Mouse (Mus musculus): ENCODE results near the gene Serpina3m.
"Not testable (repeated sequence)": the region's sequence is repeated elsewhere in the genome, so short reads cannot be mapped to it uniquely, and the experiment has no call there.

Serpina3m gene
- long read RNA-seq, experiment 1: 0 reads
- long read RNA-seq, experiment 2: 0 reads

- intact Hi-C loops (cut with DNase I): not testable (repeated sequence)
Measured at GRCm38 (mm10) chr12:104338226-104338625, at the start of gene Serpina3m, which contains the start of gene Serpina3k. Gene Serpina3m (plus strand): TSS chr12:104338486. Gene Serpina3k (plus strand): TSS chr12:104338486.

DNA sequence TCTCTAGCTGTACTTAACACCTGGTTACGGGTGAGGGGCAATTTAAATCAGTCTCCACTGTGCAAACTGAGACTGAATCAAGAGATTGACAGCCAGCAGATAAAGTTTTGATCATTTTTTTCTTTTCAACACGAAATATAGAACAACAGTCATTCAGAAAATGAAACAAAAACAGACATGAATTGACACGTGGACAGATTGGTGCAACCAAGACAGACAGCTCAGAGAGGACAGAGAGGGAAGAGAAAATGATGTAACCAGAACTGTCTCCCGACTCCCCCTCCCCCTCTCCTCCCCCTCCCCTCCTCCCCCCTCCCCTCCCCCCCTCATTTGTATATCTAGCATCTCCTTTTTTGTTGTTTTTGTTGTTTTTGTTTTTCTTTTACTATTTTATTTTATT is 48.4 kb upstream of the Serpina3m start:
- intact Hi-C loops (cut with DNase I): no loop called here

- intact Hi-C loops (cut with DNase I): no loop called here
Measured at GRCm38 (mm10) chr12:104293963-104294362, 44.3 kb upstream of the Serpina3m start.

GRCm38 (mm10) chr12:104298049-104298448 is 40.2 kb upstream of the Serpina3m start:
- intact Hi-C loops (cut with DNase I): no loop called here

DNA sequence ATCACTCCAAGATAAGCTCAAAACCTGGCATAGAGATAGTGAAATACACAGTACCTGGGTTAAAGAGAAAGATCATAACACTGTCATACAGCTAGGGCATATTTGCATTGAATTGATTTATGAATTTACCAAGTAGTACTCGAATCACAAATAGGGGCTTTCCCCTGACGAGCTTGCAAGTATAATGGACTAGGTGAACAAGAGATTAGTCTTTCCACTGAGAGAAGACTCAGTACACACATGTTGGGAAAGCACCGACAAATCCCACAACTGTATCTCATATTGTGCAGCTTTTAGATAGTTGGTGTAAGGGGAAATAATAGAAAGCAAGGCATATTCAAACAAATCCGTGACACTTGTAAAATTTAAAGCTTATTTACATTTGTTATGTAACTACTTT is 32.3 kb upstream of the Serpina3m start:
- intact Hi-C loops (cut with DNase I): no loop called here

DNA sequence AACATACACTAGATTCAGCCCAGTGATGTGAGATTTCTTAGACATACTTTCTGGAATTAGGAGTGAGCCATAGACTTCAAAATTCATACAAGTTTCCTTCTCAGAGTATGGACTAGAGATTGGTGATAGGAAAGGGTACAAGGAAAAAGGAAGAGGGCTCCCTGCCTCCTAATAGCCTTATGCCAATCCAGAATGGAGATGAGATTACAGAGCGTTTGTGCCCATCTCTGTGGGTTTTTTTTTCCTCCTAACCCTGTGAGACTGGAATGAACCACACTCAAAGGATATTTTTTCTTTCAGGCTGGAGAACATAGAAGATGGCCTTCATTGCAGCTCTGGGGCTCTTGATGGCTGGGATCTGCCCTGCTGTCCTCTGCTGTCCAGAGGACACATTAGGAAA is 24.0 kb upstream of the Serpina3m start, which contains the start of gene Serpina3j:
Gene Serpina3j (plus strand): TSS at position 301 of the 400 bp plus-strand sequence.
- intact Hi-C loops (cut with DNase I): no loop called here

- intact Hi-C loops (cut with DNase I): no loop called here
Measured at GRCm38 (mm10) chr12:104322454-104322853, 15.8 kb upstream of the Serpina3m start.

DNA sequence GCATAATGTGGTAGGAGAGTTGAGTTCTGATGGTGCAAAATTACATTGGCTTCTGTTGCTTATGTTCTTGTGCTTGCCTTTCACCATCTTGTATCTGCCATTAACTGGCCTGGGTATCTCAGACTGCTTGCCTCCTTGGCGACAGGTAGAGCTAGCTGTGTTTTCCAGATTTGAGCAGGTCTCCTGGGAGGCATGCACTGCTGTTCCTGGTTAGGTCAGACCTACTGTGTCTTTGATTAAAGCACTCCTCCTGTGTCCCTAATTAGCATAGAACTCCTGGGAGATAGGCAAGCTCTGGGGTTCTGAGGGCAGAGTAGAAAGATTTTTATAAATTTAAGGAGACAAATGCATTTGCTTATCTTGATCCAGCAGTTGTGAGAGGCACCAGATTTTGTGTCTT is 6.6 kb upstream of the Serpina3m start:
- intact Hi-C loops (cut with DNase I): no loop called here

DNA sequence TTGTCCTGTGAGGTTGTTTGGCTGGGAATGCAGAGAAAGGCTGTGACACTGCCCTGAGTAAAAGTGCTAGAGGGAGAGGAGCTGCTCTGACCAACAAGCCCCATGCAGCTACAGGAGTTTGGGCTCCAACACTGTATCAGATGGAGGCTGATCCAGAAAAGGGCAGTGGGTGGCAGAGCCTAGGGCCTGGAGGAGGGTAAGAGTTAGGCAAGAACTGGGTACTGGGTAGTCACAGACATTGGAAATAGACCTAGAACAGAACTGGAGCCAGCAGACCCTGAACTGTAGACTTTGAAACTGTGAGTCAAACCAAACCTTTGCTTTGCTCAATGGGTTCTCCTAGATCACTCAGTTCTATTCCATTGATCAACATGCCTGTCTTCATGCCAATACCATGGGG is 1.4 kb upstream of the Serpina3m start:
- intact Hi-C loops (cut with DNase I): not testable (repeated sequence)

GRCm38 (mm10) chr12:104338705-104339104 is 419 bp downstream of the Serpina3m start:
- intact Hi-C loops (cut with DNase I): no loop called here

GRCm38 (mm10) chr12:104342489-104342888 is 4.2 kb downstream of the Serpina3m start:
- intact Hi-C loops (cut with DNase I): not testable (repeated sequence)

DNA sequence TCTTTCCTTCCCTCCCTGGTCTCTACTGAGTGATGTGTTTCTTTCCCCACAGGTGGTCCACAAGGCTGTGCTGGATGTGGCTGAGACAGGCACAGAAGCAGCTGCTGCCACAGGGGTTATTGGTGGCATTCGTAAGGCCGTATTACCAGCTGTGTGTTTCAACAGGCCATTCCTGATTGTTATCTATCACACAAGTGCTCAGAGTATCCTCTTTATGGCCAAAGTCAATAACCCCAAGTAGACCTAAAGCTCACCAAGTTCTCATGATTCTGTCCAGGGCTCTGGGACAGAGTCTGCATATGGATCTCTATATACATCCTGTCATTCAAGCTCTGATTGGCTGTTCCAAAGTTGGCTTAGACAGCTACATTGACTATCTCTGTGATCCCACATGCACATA is 6.9 kb downstream of the Serpina3m start:
- intact Hi-C loops (cut with DNase I): no loop called here

DNA sequence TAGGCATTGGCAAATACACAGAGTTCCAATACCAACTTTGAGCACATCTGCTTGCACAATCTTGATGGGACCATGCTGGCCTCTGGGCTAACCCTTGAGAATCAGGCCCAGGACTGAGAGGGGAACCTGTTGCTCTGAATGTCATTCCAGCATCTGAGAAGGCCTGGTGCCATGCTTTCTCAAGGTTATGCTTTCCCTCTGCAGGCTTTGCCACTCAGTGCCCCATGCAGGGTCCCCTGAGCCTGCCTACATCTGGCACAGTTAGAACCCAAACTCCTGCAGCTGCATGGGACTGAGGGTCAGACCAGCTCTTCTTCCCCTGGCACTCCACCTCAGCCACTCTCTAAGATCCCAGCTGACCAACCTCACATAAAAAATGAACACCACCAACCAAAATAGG is 7.4 kb downstream of the Serpina3m start:
- intact Hi-C loops (cut with DNase I): no loop called here

- intact Hi-C loops (cut with DNase I): no loop called here
Measured at GRCm38 (mm10) chr12:104347091-104347490, 8.8 kb downstream of the Serpina3m start.

DNA sequence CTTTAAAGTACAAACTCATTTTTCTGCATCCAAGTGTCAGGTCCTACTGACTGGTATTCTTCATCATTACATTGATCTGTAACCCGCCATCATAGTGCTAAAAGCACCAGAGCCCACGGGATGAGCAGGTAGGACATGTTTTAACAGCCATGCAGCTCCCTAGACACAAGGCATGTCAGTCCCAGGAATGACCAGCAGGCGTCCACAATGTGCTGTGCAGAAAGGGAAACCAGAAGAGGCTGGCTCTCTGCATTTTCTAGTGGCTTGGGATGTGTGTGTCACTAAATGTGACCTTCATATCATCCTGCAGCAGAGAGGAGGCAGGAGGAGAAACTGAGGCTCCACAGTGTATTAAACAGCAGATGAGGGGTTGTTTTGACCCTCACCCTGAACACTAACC is 13.5 kb downstream of the Serpina3m start:
- intact Hi-C loops (cut with DNase I): loop anchor here (5.0 kb wide), 1 partner anchor 65 kb away; no protein-coding TSS in a partner anchor

DNA sequence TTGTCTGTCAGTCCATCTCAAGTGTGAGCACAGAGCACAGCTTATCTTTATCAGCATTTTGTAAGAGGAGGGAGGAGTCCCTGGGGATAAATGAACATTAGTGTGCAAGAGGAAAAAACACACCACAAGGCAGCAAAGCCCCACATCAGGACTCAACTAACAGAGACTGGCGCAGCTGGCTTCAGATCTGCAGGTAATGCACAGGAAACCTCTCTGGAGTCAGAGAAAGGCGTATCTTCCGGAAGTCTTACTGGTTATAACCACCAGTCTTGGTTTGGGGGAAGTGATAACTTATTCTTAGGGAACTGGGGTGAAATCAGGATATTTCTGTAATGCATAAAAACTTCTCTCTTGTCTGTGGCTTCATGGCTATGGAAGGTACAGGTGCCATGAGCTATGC is 17.7 kb downstream of the Serpina3m start:
- intact Hi-C loops (cut with DNase I): no loop called here

DNA sequence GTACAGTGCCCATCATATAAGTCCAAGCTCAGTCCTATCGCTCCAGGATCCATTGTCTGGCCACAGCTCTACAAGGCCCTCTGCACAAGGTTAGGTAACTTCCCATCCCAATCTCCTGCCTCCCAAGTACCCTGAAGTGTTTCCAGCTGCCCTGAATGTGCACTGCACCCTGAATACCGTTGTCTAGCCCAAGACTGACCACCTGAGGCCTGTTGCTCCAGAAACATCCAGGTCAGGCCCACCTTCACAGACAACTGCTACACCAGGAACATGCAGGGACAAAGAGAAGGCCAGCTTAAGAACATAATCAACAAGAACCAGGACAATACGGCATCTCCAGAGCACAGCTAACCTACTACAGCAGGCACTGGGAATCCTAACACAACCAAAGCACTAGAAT is 31.7 kb downstream of the Serpina3m start:
- intact Hi-C loops (cut with DNase I): no loop called here

GRCm38 (mm10) chr12:104377179-104377578 is 38.9 kb downstream of the Serpina3m start:
- intact Hi-C loops (cut with DNase I): not testable (repeated sequence)

GRCm38 (mm10) chr12:104378351-104378750 is 40.1 kb downstream of the Serpina3m start:
- intact Hi-C loops (cut with DNase I): not testable (repeated sequence)

DNA sequence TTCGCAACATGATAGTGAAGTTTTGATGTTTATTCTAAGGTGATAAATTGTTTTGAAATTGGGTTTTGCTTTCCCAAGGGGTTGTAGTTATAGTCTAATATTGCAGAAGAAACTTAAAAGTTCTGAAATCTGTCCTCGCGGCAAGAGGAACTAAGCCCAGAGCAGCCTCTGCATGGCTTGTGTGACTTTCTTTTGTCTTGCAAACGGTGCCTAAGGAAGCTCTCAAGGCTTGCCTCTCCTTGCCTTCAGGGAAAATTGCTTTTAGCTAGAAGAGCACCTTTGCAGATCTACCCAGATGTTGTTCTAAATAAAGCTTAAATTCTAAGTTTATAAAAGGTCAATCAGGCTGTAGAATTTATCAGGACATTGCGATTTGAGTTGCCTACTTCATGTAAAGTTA is 40.5 kb downstream of the Serpina3m start:
- intact Hi-C loops (cut with DNase I): not testable (repeated sequence)

DNA sequence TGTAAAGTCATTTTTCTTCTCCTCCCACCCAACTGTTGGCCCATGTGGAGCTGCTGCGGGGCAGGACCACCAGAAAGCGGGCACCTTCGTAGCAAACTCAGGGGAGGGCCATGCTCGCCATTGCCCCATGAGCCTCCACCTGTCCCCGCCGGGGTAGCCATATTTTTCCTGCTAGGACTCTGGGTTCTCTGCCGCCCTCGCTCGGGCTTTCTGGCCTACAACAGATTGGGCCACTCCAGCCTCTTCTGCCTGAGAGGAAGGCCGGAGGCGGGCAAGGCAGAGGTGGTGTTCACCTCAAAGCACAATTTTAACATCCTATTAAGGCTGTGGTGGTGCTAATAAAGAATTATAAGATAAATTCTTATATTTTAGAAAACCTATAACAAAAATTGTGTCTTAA is 41.6 kb downstream of the Serpina3m start:
- intact Hi-C loops (cut with DNase I): no loop called here

GRCm38 (mm10) chr12:104381071-104381604 is 42.9 kb downstream of the Serpina3m start:
- intact Hi-C loops (cut with DNase I): not testable (repeated sequence)

DNA sequence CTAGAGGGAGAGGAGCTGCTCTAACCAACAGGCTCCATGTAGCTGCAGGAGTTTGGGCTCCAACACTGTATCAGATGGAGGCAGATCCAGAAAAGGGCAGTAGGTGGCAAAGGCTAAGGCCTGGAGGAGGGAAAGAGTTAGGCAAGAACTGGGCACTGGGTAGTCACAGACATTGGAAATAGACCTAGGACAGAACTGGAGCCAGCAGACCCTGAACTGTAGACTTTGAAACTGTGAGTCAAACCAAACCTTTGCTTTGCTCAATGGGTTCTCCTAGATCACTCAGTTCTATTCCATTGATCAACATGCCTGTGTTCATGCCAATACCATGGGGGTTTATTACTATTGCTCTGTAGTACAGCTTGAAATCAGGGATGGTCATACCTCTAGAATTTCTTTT is 47.7 kb downstream of the Serpina3m start:
- intact Hi-C loops (cut with DNase I): not testable (repeated sequence)

DNA sequence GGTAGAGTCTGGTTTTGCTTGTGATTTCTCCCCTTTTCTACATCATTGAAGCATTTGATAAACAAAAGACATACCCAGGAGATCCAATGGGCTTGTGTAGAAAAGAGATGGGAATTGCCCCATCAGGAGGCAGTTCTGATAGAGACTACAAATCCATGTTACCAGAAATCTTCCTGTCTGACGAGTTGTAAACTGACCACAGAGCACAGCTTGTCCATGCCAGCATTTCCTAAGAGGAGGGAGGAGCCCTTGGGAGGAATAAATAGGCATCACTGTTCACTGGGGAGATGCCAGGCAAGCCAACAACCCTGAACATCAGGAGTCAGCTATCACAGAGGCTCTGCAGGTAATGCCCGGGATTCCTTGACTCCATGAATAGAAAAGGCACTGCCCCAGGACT is 48.6 kb downstream of the Serpina3m start:
- intact Hi-C loops (cut with DNase I): not testable (repeated sequence)

All from adrenal gland (tissue).